Comparison of ENCODE assay signal across 7 mouse cellular contexts in the genomic region with DNA sequence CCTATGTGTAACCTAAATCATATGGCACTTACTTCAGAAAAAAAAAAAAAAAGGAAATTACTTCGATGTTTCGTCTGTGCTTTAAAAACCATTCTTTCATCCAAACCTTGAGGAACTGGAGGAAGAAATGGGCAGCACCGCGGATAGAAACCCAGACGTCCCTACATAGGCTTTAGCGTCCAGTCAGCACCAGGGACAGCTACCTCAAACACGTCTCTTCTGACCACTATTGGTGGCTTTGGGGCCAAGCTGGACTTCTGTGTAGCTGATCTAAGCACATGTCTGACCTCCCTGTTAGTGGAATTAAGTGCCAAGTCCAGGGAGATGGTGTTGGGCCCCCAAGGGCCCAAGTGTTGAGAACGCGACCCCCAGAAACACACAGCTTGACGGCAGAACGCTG. TPM values are rescaled to one million over a fixed set of nuclear protein-coding genes. Genes with fewer than 3 reads are reported as not detected.
A peak's percentile ranks its signal among the peaks of the same experiment; 100 is the strongest.
DNase-seq lines count a peak whose midpoint lies in the region; ATAC-seq and TF ChIP-seq lines count a peak whose summit lies in the region.

Fbll1 (minus strand) TSS at position 11 of the 400 bp plus-strand sequence.

- no peaks in the 10 kb centered on the region for H3K4me1 ChIP-seq in cerebellum, adult 2 months (ENCODE audit: control insufficient read depth, insufficient read depth, low read length)
- peaks cover 9% of the 10 kb centered on the region for H3K4me1 ChIP-seq in liver, embryonic 13.5 days (replicated peaks)

- peak; percentile 36 for DNase-seq in urinary bladder, postnatal 25 days (ENCODE audit: low spot score)
- no peak for DNase-seq in urinary bladder, postnatal 4 days (ENCODE audit: low spot score in 2 of 2)
- peak in 1 of 2 experiments; percentile 37 for DNase-seq in cerebellum, adult 2 months
- peak in 1 of 2 experiments; percentile 19 for DNase-seq in frontal cortex, adult 2 months (ENCODE audit: extremely low spot score in 1 of 2, low spot score in 1 of 2)
- DNase-seq in kidney, adult 9 months = peak; percentile 33
- DNase-seq in liver, embryonic 13.5 days = peak; percentile 7
- peak; percentile 26 for DNase-seq in ovary, postnatal 10 days (ENCODE audit: low spot score)

- no peak within 1 kb of the TSS for H3K27ac ChIP-seq in cerebellum, adult 2 months (ENCODE audit: insufficient read depth, low read length)
- H3K27ac ChIP-seq in liver, embryonic 13.5 days = no peak within 1 kb of the TSS

- TF ChIP-seq POLR2A in cerebellum, adult 2 months (IDR thresholded peaks at IDR 0.05; ENCODE audit: borderline replicate concordance, insufficient read depth, low read length) = no peak

- H3K36me3 ChIP-seq in liver, embryonic 13.5 days = no peaks in the 10 kb centered on the region

- no peaks in the 10 kb centered on the region for H3K27me3 ChIP-seq in cerebellum, adult 2 months (ENCODE audit: control insufficient read depth, insufficient read depth, low read length)
- H3K27me3 ChIP-seq in liver, embryonic 13.5 days = peaks cover 64% of the 10 kb centered on the region

- peak within 1 kb of the TSS; percentile 56 for H3K4me3 ChIP-seq in cerebellum, adult 2 months (replicated peaks; ENCODE audit: insufficient read depth, low read depth, low read length)
- H3K4me3 ChIP-seq in liver, embryonic 13.5 days (replicated peaks) = peak within 1 kb of the TSS; percentile 29

- peak within 1 kb of the TSS; percentile 35 for H3K4me2 ChIP-seq in liver, embryonic 13.5 days

- no peak for TF ChIP-seq CTCF in cerebellum, adult 2 months (IDR thresholded peaks at IDR 0.05; ENCODE audit: borderline replicate concordance, insufficient read depth, low read depth, low read length)

- no peak for ATAC-seq in liver, embryonic 13.5 days (ENCODE audit: low read depth)

- WGBS in cerebellum, adult 2 months = 4% methylated on average over 11 of the region's 11 CpGs
- WGBS in liver, embryonic 13.5 days (ENCODE audit: insufficient replicate concordance) = 15% methylated on average over 11 of the region's 11 CpGs

- H3K9ac ChIP-seq in liver, embryonic 13.5 days = no peak within 1 kb of the TSS

- H3K9me3 ChIP-seq in liver, embryonic 13.5 days (replicated peaks) = no peaks in the 10 kb centered on the region

RNA-seq across cellular contexts. Expression of gene Fbll1, which starts in this region (rescaled TPM):
- polyA plus RNA-seq in cerebellum, adult 2 months (2012; rRNA removed) = 45.5 TPM in 2 replicates
- 64.2 and 74.0 TPM in 2 replicates for polyA plus RNA-seq in frontal cortex, adult 2 months (2012; rRNA removed)
- polyA plus RNA-seq in liver, embryonic 13.5 days (2015; fragmentation: Nextera tagmentation; extraction: Ambion mirVana) = not detected in 2 replicates

Comparison
In these comparisons a context has a peak if more than half of its experiments do, and no peak if none do; other contexts are left out.
1. RNA of gene Fbll1 (polyA plus RNA-seq): 64.2 to 74.0 TPM in frontal cortex, adult 2 months and 45.5 TPM in cerebellum, adult 2 months; not detected in liver, embryonic 13.5 days; every median in the first group is over 10 times any median in the second.
2. DNase-seq: peak in urinary bladder, postnatal 25 days (single experiment), kidney, adult 9 months (single experiment) and ovary, postnatal 10 days (single experiment); none in urinary bladder, postnatal 4 days (0 of 2).
3. Peak in DNase-seq, H3K4me3 ChIP-seq and H3K4me2 ChIP-seq in liver, embryonic 13.5 days; RNA of the gene not detected or under 1 TPM.